1 mouse cellular context compared by ENCODE assay signal in genomic region chr9:21594838-21595237, GRCm38 (mm10).
TF ChIP-seq lines count a peak whose summit lies in the region.

No protein-coding gene starts in this region.

TF ChIP-seq in myocyte, 11 proteins besides CTCF, POLR2A, EP300 and RAD21 (continued from another document):
- no peak for TF ChIP-seq CEBPB (IDR thresholded peaks at IDR 0.05; ENCODE audit: insufficient read depth, poor library complexity, severe bottlenecking)
- TF ChIP-seq TCF12 (IDR thresholded peaks at IDR 0.05; ENCODE audit: insufficient read depth, poor library complexity, severe bottlenecking): no peak
- no peak for TF ChIP-seq SRF (IDR thresholded peaks at IDR 0.05; ENCODE audit: control insufficient read depth, insufficient read length, low read depth)
- TF ChIP-seq E2F4 (IDR thresholded peaks at IDR 0.05; ENCODE audit: insufficient read depth): no peak
TF ChIP-seq in myocyte: peak in this region for 0.
